8 mouse cellular contexts compared by ENCODE assay signal in the genomic region with DNA sequence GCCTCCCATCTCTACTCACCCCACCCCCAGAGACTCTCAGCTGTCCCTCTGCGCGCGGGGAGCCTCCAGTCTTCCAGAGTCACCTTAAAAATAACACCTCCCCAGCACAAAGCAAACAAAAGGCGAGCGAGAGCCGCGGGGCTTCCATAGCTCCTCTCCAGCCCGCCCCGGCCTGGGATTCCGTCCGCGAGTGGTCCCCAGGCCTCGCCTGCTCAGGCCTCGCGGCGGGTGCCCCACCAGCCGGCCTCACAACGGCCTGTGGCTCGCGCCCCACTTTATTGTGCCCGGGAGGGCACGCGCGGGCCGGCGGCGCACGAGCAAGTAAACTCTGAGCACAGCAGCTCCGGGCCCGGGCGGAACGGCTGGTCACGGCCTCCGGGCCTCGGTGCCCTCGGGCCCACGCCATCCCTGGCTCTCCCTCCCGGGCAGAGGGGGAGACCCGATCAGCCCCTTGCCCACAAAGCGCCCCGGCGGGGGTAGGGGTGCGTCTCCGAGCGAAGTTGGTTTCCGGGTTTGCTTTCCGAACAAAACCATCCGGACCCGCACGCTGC. TPM values are rescaled to one million over a fixed set of nuclear protein-coding genes. Genes with fewer than 3 reads are reported as not detected.
DNase-seq lines count a peak whose midpoint lies in the region; ATAC-seq and TF ChIP-seq lines count a peak whose summit lies in the region.

No protein-coding gene starts in this region.

- WGBS in embryonic facial prominence, embryonic 10.5 days: under 1% methylated on average over 50 of the region's 50 CpGs
- under 1% methylated on average over 48 of the region's 50 CpGs for WGBS in hindbrain, embryonic 15.5 days
- WGBS in liver, embryonic 13.5 days (ENCODE audit: insufficient replicate concordance): under 1% methylated on average over 50 of the region's 50 CpGs

- no peaks in the 10 kb centered on the region for H3K27me3 ChIP-seq in Patski
- H3K27me3 ChIP-seq in embryonic facial prominence, embryonic 10.5 days (replicated peaks; ENCODE audit: low read depth, poor library complexity, severe bottlenecking): no peaks in the 10 kb centered on the region
- no peaks in the 10 kb centered on the region for H3K27me3 ChIP-seq in hindbrain, embryonic 15.5 days
- no peaks in the 10 kb centered on the region for H3K27me3 ChIP-seq in liver, embryonic 13.5 days

- CTCF ChIA-PET in Patski (lab: Charles Lee): interaction anchor here (1.5 to 2.0 kb wide), 3 partner anchors 10 to 17 kb away, joined by 3 to 6 read pairs (median 4); no protein-coding TSS in a partner anchor

- ATAC-seq in Patski: peak; percentile 57
- ATAC-seq in hindbrain, embryonic 15.5 days (ENCODE audit: low FRiP score, low read depth): peak; percentile 32; the same call in 1 of the 2 replicates
- ATAC-seq in liver, embryonic 13.5 days (ENCODE audit: low read depth): peak; percentile 35

- peaks cover 7% of the 10 kb centered on the region; the same call in 1 of the 2 replicates for H3K9me3 ChIP-seq in embryonic facial prominence, embryonic 10.5 days
- no peaks in the 10 kb centered on the region for H3K9me3 ChIP-seq in hindbrain, embryonic 15.5 days
- no peaks in the 10 kb centered on the region for H3K9me3 ChIP-seq in liver, embryonic 13.5 days (replicated peaks)

- H3K9ac ChIP-seq in hindbrain, embryonic 15.5 days: peak overlapping the region; percentile 93
- H3K9ac ChIP-seq in liver, embryonic 13.5 days: peak overlapping the region; percentile 94

- no peak for TF ChIP-seq CTCF in Patski (IDR thresholded peaks at IDR 0.05)

- DNase-seq in left cerebral cortex, postnatal 36 days (ENCODE audit: low spot score in 2 of 2): peak; percentile 25 to 50
- no peak for DNase-seq in left cerebral cortex, postnatal 14 days (ENCODE audit: low spot score in 2 of 2)
- DNase-seq in Patski (ENCODE audit: low read depth, low spot score): no peak
- DNase-seq in embryonic facial prominence, embryonic 10.5 days (ENCODE audit: low spot score): peak; percentile 67
- DNase-seq in liver, embryonic 13.5 days: peak; percentile 29
- peak; percentile 28 for DNase-seq in right cerebral cortex, postnatal 25 days
- no peak for DNase-seq in layer of hippocampus, adult 8-10 months (ENCODE audit: low spot score in 2 of 2)

- peak overlapping the region; percentile 99 for H3K27ac ChIP-seq in embryonic facial prominence, embryonic 10.5 days (replicated peaks)
- peak overlapping the region; percentile 87 for H3K27ac ChIP-seq in hindbrain, embryonic 15.5 days (replicated peaks)
- peak overlapping the region; percentile 80 for H3K27ac ChIP-seq in liver, embryonic 13.5 days

- peaks cover 54% of the 10 kb centered on the region for H3K4me1 ChIP-seq in embryonic facial prominence, embryonic 10.5 days
- peaks cover 32% of the 10 kb centered on the region for H3K4me1 ChIP-seq in hindbrain, embryonic 15.5 days (replicated peaks)
- peaks cover 40% of the 10 kb centered on the region for H3K4me1 ChIP-seq in liver, embryonic 13.5 days (replicated peaks)

- H3K4me3 ChIP-seq in embryonic facial prominence, embryonic 10.5 days: peak overlapping the region; percentile 87
- peak overlapping the region; percentile 98 for H3K4me3 ChIP-seq in hindbrain, embryonic 15.5 days
- H3K4me3 ChIP-seq in liver, embryonic 13.5 days (replicated peaks): peak overlapping the region; percentile 96

- POLR2A ChIA-PET in Patski (lab: Charles Lee): no interaction called here

- H3K4me2 ChIP-seq in hindbrain, embryonic 15.5 days: peak overlapping the region; percentile 90
- peak overlapping the region; percentile 79 for H3K4me2 ChIP-seq in liver, embryonic 13.5 days

- in situ Hi-C loops in Patski (cut with MboI; ENCODE audit: low pct_unique_long_range_greater_than_20kb): no loop called here

- H3K36me3 ChIP-seq in embryonic facial prominence, embryonic 10.5 days (replicated peaks): peaks cover 40% of the 10 kb centered on the region
- H3K36me3 ChIP-seq in hindbrain, embryonic 15.5 days: no peaks in the 10 kb centered on the region
- peaks cover 11% of the 10 kb centered on the region; the same call in 1 of the 2 replicates for H3K36me3 ChIP-seq in liver, embryonic 13.5 days

- intact Hi-C loops in left cerebral cortex, postnatal 36 days (cut with DNase I): loop anchor here (5.0 kb wide), 1 partner anchor 42 kb away; no protein-coding TSS in a partner anchor
- intact Hi-C loops in left cerebral cortex, postnatal 14 days (cut with DNase I): no loop called here

RNA-seq across cellular contexts. Expression of gene H2afy, which starts 1.5 kb away (rescaled TPM):
- 100 to 1,000 TPM in 1 of 2 experiments, 10 to 100 TPM in 1; 95.3 to 109 TPM for total RNA-seq in left cerebral cortex, postnatal 36 days (2021)
- total RNA-seq in left cerebral cortex, postnatal 14 days (2021): 100 to 1,000 TPM in 1 of 2 experiments, 10 to 100 TPM in 1; 97.2 to 108 TPM
- 185 TPM for polyA plus RNA-seq in Patski (2021)
- polyA plus RNA-seq in embryonic facial prominence, embryonic 10.5 days (2016; fragmentation: Nextera tagmentation; extraction: Ambion mirVana): 478 and 497 TPM in 2 replicates
- 294 and 309 TPM in 2 replicates for polyA plus RNA-seq in hindbrain, embryonic 15.5 days (2015; fragmentation: Nextera tagmentation; extraction: Ambion mirVana)
- polyA plus RNA-seq in liver, embryonic 13.5 days (2015; fragmentation: Nextera tagmentation; extraction: Ambion mirVana): 109 and 121 TPM in 2 replicates
- total RNA-seq in layer of hippocampus, adult 8-10 months (2022): 100 to 1,000 TPM; 118 to 123 (median 120) TPM

RNA-seq across cellular contexts. Expression of gene Tifab, which starts 44.0 kb away (rescaled TPM):
- 1 to 10 TPM; 1.8 to 2.3 TPM for total RNA-seq in left cerebral cortex, postnatal 36 days (2021)
- total RNA-seq in left cerebral cortex, postnatal 14 days (2021): 1 to 10 TPM; 1.5 to 1.8 TPM
- polyA plus RNA-seq in Patski (2021): not detected
- polyA plus RNA-seq in embryonic facial prominence, embryonic 10.5 days (2016; fragmentation: Nextera tagmentation; extraction: Ambion mirVana): 1.3 and 1.5 TPM in 2 replicates
- 0.95 and 1.4 TPM in 2 replicates for polyA plus RNA-seq in hindbrain, embryonic 15.5 days (2015; fragmentation: Nextera tagmentation; extraction: Ambion mirVana)
- 5.7 and 5.9 TPM in 2 replicates for polyA plus RNA-seq in liver, embryonic 13.5 days (2015; fragmentation: Nextera tagmentation; extraction: Ambion mirVana)
- total RNA-seq in layer of hippocampus, adult 8-10 months (2022): 1 to 10 TPM; 1.6 to 7.4 (median 3.9) TPM

Comparison
In these comparisons a context has a peak if more than half of its experiments do, and no peak if none do; other contexts are left out.
1. DNase-seq: peak in left cerebral cortex, postnatal 36 days (2 of 2), embryonic facial prominence, embryonic 10.5 days (single experiment), liver, embryonic 13.5 days (single experiment) and right cerebral cortex, postnatal 25 days (single experiment); none in left cerebral cortex, postnatal 14 days (0 of 2), Patski (single experiment) and layer of hippocampus, adult 8-10 months (0 of 2).
2. Peak in every context shown above with its lines, with median percentiles within 50 percentile points of each other: ATAC-seq, H3K27ac ChIP-seq and H3K4me3 ChIP-seq.